Mouse (Mus musculus) C2C12 (cell line): ENCODE data around the gene Gm21987. TPM values are rescaled to one million over a fixed set of nuclear protein-coding genes. Genes with fewer than 3 reads are reported as not detected.
A peak's percentile ranks its signal among the peaks of the same experiment; 100 is the strongest.

Experiments used
- H3K27me3 ChIP-seq: one replicate; pipeline ENCODE4 v1.6.1; 2011; ENCODE audit not compliant: control insufficient read depth, insufficient read depth, insufficient read length
- H3K36me3 ChIP-seq: one replicate; pipeline ENCODE4 v1.6.1; 2011; ENCODE audit not compliant: control insufficient read depth, insufficient read depth
- H3K4me3 ChIP-seq: one replicate; pipeline ENCODE4 v1.5.1; 2011; ENCODE audit warnings: mild to moderate bottlenecking, control low read depth; ENCODE audit not compliant: poor library complexity, insufficient read depth, severe bottlenecking
- H3K79me2 ChIP-seq: one replicate; pipeline ENCODE4 v1.6.1; 2011; ENCODE audit not compliant: control insufficient read depth, insufficient read depth
- H3K79me3 ChIP-seq: one replicate; pipeline ENCODE4 v1.6.1; 2011; ENCODE audit warnings: low read depth, control low read depth
- H3ac ChIP-seq: one replicate; pipeline ENCODE3; 2011; ENCODE audit warnings: low read depth; ENCODE audit not compliant: control insufficient read depth, insufficient read length
- CEBPB ChIP-seq: IDR thresholded peaks from one replicate; pipeline ENCODE4 v1.6.1; 2011; ENCODE audit warnings: low read depth, mild to moderate bottlenecking, control low read depth, moderate library complexity
- CTCF ChIP-seq: IDR thresholded peaks from one replicate; pipeline ENCODE4 v1.5.1; 2011; ENCODE audit not compliant: control insufficient read depth, insufficient read depth, insufficient read length
- FOSL1 ChIP-seq: IDR thresholded peaks from one replicate; pipeline ENCODE4 v1.8.0; 2011; ENCODE audit warnings: mild to moderate bottlenecking, low read length; ENCODE audit not compliant: poor library complexity, insufficient read depth, severe bottlenecking
- MAX ChIP-seq: IDR thresholded peaks from one replicate; pipeline ENCODE4 v1.6.1; 2011; ENCODE audit warnings: mild to moderate bottlenecking, control low read depth
- MYOD1 ChIP-seq: IDR thresholded peaks from one replicate; pipeline ENCODE4 v1.6.1; 2011; ENCODE audit warnings: low read depth; ENCODE audit not compliant: control insufficient read depth, insufficient read length
- MYOG ChIP-seq: IDR thresholded peaks from one replicate; pipeline ENCODE4 v1.6.1; 2011; ENCODE audit not compliant: control insufficient read depth, insufficient read length; ENCODE audit errors: extremely low read depth
- USF1 ChIP-seq: IDR thresholded peaks from one replicate; pipeline ENCODE4 v1.6.1; 2011; ENCODE audit warnings: low read depth, mild to moderate bottlenecking, control low read depth, moderate library complexity
- polyA plus RNA-seq: library from polyadenylated mRNA; unstranded; fragments of >200 nt; fragmentation: generic; extraction: Trizol; gene quantifications from one replicate; pipeline ENCODE4 v1.2.1, GENCODE M21; 2012; ENCODE audit warnings: missing spikeins

Gm21987 gene
- polyA plus RNA-seq, 1 experiment, result not detected

- TF ChIP-seq MYOD1, result no peak
- Histone ChIP-seq H3K4me3 (no peak overlapping the region), H3ac (no peak overlapping the region), H3K36me3 (no peaks in the 10 kb centered on the region), H3K27me3 (no peaks in the 10 kb centered on the region), H3K79me3 (no peaks in the 10 kb centered on the region), H3K79me2 (no peaks in the 10 kb centered on the region)
Measured at GRCm38 (mm10) chr16:38307651-38308050, 39.2 kb upstream of the Gm21987 start.

DNA sequence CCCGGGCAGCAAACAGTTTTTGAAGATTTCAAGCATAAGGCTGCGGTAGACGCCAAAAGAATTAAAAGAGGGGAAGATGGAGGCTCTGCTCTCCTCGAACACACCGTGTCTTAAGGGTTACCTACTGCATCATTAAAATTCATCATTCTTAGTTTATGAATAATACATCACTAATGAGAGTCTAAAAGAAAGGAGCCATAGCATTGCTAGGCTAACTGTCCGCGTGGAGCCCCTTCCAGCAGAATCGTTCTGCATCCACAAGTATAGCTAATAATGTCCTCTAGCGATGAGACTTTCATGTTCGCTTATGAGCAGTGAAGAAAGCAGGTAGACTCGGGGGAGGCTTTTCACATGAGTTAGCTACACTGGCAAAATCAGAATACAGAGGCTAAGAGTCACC is 38.6 kb upstream of the Gm21987 start:
- Histone ChIP-seq H3ac (no peak overlapping the region), H3K79me3 (no peaks in the 10 kb centered on the region), H3K79me2 (no peaks in the 10 kb centered on the region), H3K27me3 (no peaks in the 10 kb centered on the region), H3K4me3 (no peak overlapping the region), H3K36me3 (no peaks in the 10 kb centered on the region)
- TF ChIP-seq MYOD1 (no peak), USF1 (no peak), MYOG (no peak), CTCF (no peak), CEBPB (no peak), MAX (no peak), FOSL1 (no peak)

- H3K27me3 ChIP-seq, result no peaks in the 10 kb centered on the region
- no peaks in the 10 kb centered on the region for H3K36me3 ChIP-seq
- H3K4me3 ChIP-seq, result no peak overlapping the region
- H3K79me2 ChIP-seq, result no peaks in the 10 kb centered on the region
- TF ChIP-seq MYOD1, result no peak
- TF ChIP-seq USF1, result peak; percentile 29
- no peak for TF ChIP-seq MYOG
- no peak for TF ChIP-seq FOSL1
- TF ChIP-seq MAX, result peak; percentile 56
- TF ChIP-seq CTCF, result no peak
- peak; percentile 82 for TF ChIP-seq CEBPB
- no peak overlapping the region for H3ac ChIP-seq
- no peaks in the 10 kb centered on the region for H3K79me3 ChIP-seq
Measured at GRCm38 (mm10) chr16:38318492-38318891, 28.3 kb upstream of the Gm21987 start.

DNA sequence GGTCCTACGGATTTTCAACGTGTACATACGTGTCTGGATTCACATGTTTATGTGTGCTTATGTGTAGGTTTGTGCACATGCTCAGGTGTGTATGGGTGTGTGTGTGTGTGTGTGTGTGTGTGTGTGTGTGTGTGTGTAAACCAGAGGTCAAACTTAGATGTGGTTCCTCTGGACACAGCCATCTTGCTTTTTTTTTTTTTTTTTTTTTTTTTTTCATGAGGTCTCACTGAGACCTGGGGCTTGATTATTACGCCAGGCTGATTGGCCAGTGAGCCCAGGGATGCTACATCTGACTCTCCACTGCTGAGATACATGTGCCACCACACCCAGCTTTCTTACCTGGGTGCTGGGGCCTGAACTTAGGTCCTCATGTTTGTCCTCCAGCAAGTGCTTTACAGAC is 27.8 kb upstream of the Gm21987 start:
- TF ChIP-seq FOSL1 (no peak), MYOG (no peak), MAX (no peak), USF1 (no peak), CTCF (no peak), CEBPB (no peak), MYOD1 (no peak)
- Histone ChIP-seq H3K79me3 (no peaks in the 10 kb centered on the region), H3K79me2 (no peaks in the 10 kb centered on the region), H3K4me3 (no peak overlapping the region), H3ac (no peak overlapping the region), H3K27me3 (no peaks in the 10 kb centered on the region), H3K36me3 (no peaks in the 10 kb centered on the region)

DNA sequence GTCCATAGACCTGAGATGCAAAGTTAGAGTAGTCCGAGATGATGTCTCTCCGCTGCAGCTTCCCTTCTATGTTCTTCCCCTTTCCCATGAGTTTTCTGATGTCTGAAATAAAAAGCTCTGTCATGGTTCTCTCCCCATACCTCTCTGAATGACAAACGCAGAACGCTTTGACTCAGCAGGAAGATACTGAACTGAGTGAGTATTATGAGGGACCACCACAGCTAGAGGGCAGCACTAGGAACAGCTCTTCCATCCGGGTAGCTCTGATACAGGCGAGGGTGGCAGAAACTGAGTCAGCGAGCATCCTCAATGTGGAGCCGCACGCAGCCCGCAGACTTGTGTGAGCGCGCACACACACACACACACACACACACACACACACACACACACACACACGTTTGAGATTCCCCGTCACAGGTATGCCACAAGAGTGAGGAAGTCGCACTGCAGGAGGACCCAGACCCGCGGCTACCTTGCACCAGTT is 25.3 kb upstream of the Gm21987 start:
- Histone ChIP-seq H3K79me2 (no peaks in the 10 kb centered on the region), H3K27me3 (no peaks in the 10 kb centered on the region), H3K36me3 (no peaks in the 10 kb centered on the region), H3ac (no peak overlapping the region), H3K4me3 (no peak overlapping the region), H3K79me3 (no peaks in the 10 kb centered on the region)
- no peak for TF ChIP-seq USF1
- TF ChIP-seq MYOG, result no peak

- Histone ChIP-seq H3K79me2 (no peaks in the 10 kb centered on the region), H3K4me3 (no peak overlapping the region), H3K79me3 (no peaks in the 10 kb centered on the region), H3K27me3 (no peaks in the 10 kb centered on the region), H3ac (no peak overlapping the region), H3K36me3 (no peaks in the 10 kb centered on the region)
- TF ChIP-seq MAX (no peak), CEBPB (no peak), MYOG (no peak), FOSL1 (no peak), CTCF (no peak), USF1 (no peak), MYOD1 (no peak)
Measured at GRCm38 (mm10) chr16:38324311-38324710, 22.5 kb upstream of the Gm21987 start.

- TF ChIP-seq USF1 (no peak), CEBPB (no peak), CTCF (no peak), MAX (no peak)
- Histone ChIP-seq H3K27me3 (no peaks in the 10 kb centered on the region), H3K36me3 (no peaks in the 10 kb centered on the region), H3K79me3 (no peaks in the 10 kb centered on the region), H3ac (no peak overlapping the region), H3K79me2 (no peaks in the 10 kb centered on the region), H3K4me3 (no peak overlapping the region)
Measured at GRCm38 (mm10) chr16:38326778-38327397, 20.0 kb upstream of the Gm21987 start.
